Mouse (Mus musculus): ENCODE measurements at regions not wholly inside any gene's neighbourhood (a gene's known extent, or its start where the extent isn't known, plus 50 kb on each side); places are given as distances from the start of the nearest gene placed in this dataset.

- TF ChIP-seq CTCF (IDR thresholded peaks at IDR 0.05; ENCODE audit: control insufficient read depth, insufficient read depth, insufficient replicate concordance, low read depth, low read length), result no peak
- no peak for TF ChIP-seq POLR2A (IDR thresholded peaks at IDR 0.05; ENCODE audit: control insufficient read depth, low read depth, low read length)
Measured at GRCm38 (mm10) chr14:54182838-54183237, 71.1 kb downstream of the Dad1 start.

All from testis, adult 2 months (tissue).